Mouse (Mus musculus): ENCODE results near the gene D430041D05Rik.
"Not testable (repeated sequence)": the region's sequence is repeated elsewhere in the genome, so short reads cannot be mapped to it uniquely, and the experiment has no call there.

DNA sequence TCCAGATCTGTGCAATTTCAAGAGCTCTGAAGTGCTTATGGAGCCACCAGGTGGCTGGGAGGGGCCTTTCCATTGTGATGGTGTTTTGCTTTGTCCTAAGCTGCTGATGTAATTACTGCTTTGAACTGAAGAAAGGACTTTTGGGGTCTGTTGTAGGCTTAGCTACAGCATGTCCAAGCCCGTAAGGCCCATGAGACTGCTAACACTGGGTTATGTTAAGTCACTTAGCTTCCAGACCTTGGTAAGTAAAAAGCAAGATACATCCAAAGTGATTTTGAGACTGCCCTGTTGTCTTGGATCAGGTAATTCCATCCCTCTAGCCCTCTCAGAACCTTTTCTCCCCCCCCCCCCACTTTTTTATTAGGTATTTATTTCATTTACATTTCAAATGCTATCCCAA is 314.0 kb downstream of the D430041D05Rik start:
- TF ChIP-seq CTCF (IDR thresholded peaks at IDR 0.05; ENCODE audit: borderline replicate concordance, extremely low read depth, insufficient read depth, insufficient read length); POLR2A (IDR thresholded peaks at IDR 0.05; ENCODE audit: borderline replicate concordance, extremely low read depth, insufficient read depth, insufficient read length, poor library complexity, severe bottlenecking): not testable (repeated sequence)
